Comparison of ENCODE assay signal across 13 mouse cellular contexts in genomic region chr10:62948551-62948950, GRCm38 (mm10). TPM values are rescaled to one million over a fixed set of nuclear protein-coding genes. Genes with fewer than 3 reads are reported as not detected.
DNase-seq lines count a peak whose midpoint lies in the region; ATAC-seq and TF ChIP-seq lines count a peak whose summit lies in the region.
"Had no signal": no experiment of that assay in that cellular context is flagged by ENCODE, and none has a peak within 500 bp of the region (broad histone marks: within the 10 kb centered on the region; RNA-seq: fewer than 3 reads in every experiment).

No protein-coding gene starts in this region.

- DNase-seq in forebrain, embryonic 10.5 days (ENCODE audit: extremely low spot score, low spot score), result no peak
- DNase-seq in forebrain, postnatal 0 days, result no peak
- DNase-seq in MEL-GATA-1-ER (ENCODE audit: extremely low read depth, low read depth), result peak; percentile 32
- DNase-seq in liver, embryonic 14.5 days (ENCODE audit: low read depth in 3 of 3, low spot score in 3 of 3), result no peak
- no peak for DNase-seq in gastrocnemius, adult 2 months
- DNase-seq in urinary bladder, adult 2 months (ENCODE audit: low spot score), result no peak
- DNase-seq in adrenal gland, postnatal 14 days, result no peak
- DNase-seq: cerebellum, postnatal 14 days; kidney, adult 9 months had no signal

- no peak overlapping the region for H3K27ac ChIP-seq in forebrain, embryonic 10.5 days
- H3K27ac ChIP-seq in forebrain, postnatal 0 days (ENCODE audit: low read depth, low read length), result no peak overlapping the region
- no peak overlapping the region for H3K27ac ChIP-seq in liver, embryonic 14.5 days
- H3K27ac ChIP-seq in gastrocnemius, adult 2 months, result no peak overlapping the region
- H3K27ac ChIP-seq: forebrain, embryonic 13.5 days; heart, embryonic 15.5 days; hindbrain, postnatal 0 days had no signal

- TF ChIP-seq CTCF in forebrain, postnatal 0 days (IDR thresholded peaks at IDR 0.05; ENCODE audit: low read depth), result no peak
- no peak for TF ChIP-seq CTCF in liver, embryonic 14.5 days (IDR thresholded peaks at IDR 0.05; ENCODE audit: low read depth)
- TF ChIP-seq CTCF in gastrocnemius, adult 2 months (IDR thresholded peaks at IDR 0.05), result no peak

- H3K27me3 ChIP-seq in forebrain, embryonic 10.5 days (ENCODE audit: poor library complexity, severe bottlenecking), result no peaks in the 10 kb centered on the region
- no peaks in the 10 kb centered on the region for H3K27me3 ChIP-seq in forebrain, postnatal 0 days (ENCODE audit: insufficient read depth, low read length)
- no peaks in the 10 kb centered on the region for H3K27me3 ChIP-seq in liver, embryonic 14.5 days (ENCODE audit: control insufficient read depth, insufficient read depth, low read length)
- no peaks in the 10 kb centered on the region for H3K27me3 ChIP-seq in megakaryocyte, embryonic 14.5 days (replicated peaks)
- H3K27me3 ChIP-seq: forebrain, embryonic 13.5 days; heart, embryonic 15.5 days had no signal

- H3K9ac ChIP-seq in forebrain, postnatal 0 days, result no peak overlapping the region
- peak overlapping the region; percentile 95; the same call in 1 of the 2 replicates for H3K9ac ChIP-seq in liver, embryonic 14.5 days (replicated peaks)
- H3K9ac ChIP-seq: forebrain, embryonic 13.5 days; heart, embryonic 15.5 days had no signal

- H3K36me3 ChIP-seq in forebrain, embryonic 10.5 days (replicated peaks), result peaks cover 53% of the 10 kb centered on the region
- H3K36me3 ChIP-seq in forebrain, postnatal 0 days (ENCODE audit: insufficient read depth), result peaks cover 14% of the 10 kb centered on the region
- peaks cover 28% of the 10 kb centered on the region for H3K36me3 ChIP-seq in liver, embryonic 14.5 days (replicated peaks; ENCODE audit: control insufficient read depth, insufficient read depth, low read depth)
- peaks cover 57% of the 10 kb centered on the region for H3K36me3 ChIP-seq in megakaryocyte, embryonic 14.5 days (replicated peaks; ENCODE audit: low read length)

- intact Hi-C loops in gastrocnemius, adult 2 months (cut with DNase I), result no loop called here

- H3K4me3 ChIP-seq in forebrain, embryonic 10.5 days, result peak overlapping the region; percentile 81; the same call in 1 of the 2 replicates
- H3K4me3 ChIP-seq in forebrain, postnatal 0 days (ENCODE audit: low read depth, low read length), result no peak overlapping the region
- no peak overlapping the region for H3K4me3 ChIP-seq in liver, embryonic 14.5 days (ENCODE audit: insufficient read depth in 1 of 2, low read depth in 2 of 2, low read length in 2 of 2)
- H3K4me3 ChIP-seq in megakaryocyte, embryonic 14.5 days (replicated peaks), result peak overlapping the region; percentile 19
- no peak overlapping the region for H3K4me3 ChIP-seq in gastrocnemius, adult 2 months

- H3K9me3 ChIP-seq in forebrain, embryonic 10.5 days, result no peaks in the 10 kb centered on the region
- H3K9me3 ChIP-seq in forebrain, postnatal 0 days (ENCODE audit: low read length), result no peaks in the 10 kb centered on the region
- H3K9me3 ChIP-seq in liver, embryonic 14.5 days (ENCODE audit: control insufficient read depth, low read length), result no peaks in the 10 kb centered on the region
- no peaks in the 10 kb centered on the region for H3K9me3 ChIP-seq in megakaryocyte, embryonic 14.5 days
- H3K9me3 ChIP-seq: forebrain, embryonic 13.5 days; heart, embryonic 15.5 days had no signal

- no peak for TF ChIP-seq EP300 in liver, embryonic 14.5 days (IDR thresholded peaks at IDR 0.05; ENCODE audit: low read depth)

- no peak for ATAC-seq in forebrain, postnatal 0 days
- ATAC-seq in liver, embryonic 14.5 days (ENCODE audit: insufficient read depth), result no peak
- ATAC-seq: forebrain, embryonic 13.5 days; hindbrain, postnatal 0 days had no signal

- no peak overlapping the region for H3K4me2 ChIP-seq in forebrain, postnatal 0 days (ENCODE audit: low read depth)
- peak overlapping the region; percentile 76 for H3K4me2 ChIP-seq in liver, embryonic 14.5 days (ENCODE audit: low read depth)

- peaks cover 16% of the 10 kb centered on the region for H3K4me1 ChIP-seq in forebrain, embryonic 10.5 days
- H3K4me1 ChIP-seq in forebrain, postnatal 0 days (ENCODE audit: insufficient read depth), result no peaks in the 10 kb centered on the region
- peaks cover 21 to 25% of the 10 kb centered on the region in 2 experiments for H3K4me1 ChIP-seq in liver, embryonic 14.5 days (replicated peaks; ENCODE audit: control insufficient read depth in 2 of 2, insufficient read depth in 2 of 2, low read length in 1 of 2)
- peaks cover 34% of the 10 kb centered on the region for H3K4me1 ChIP-seq in megakaryocyte, embryonic 14.5 days

- WGBS in forebrain, embryonic 10.5 days, result 96% methylated on average over 7 of the region's 7 CpGs
- WGBS in forebrain, postnatal 0 days, result 95% methylated on average over 7 of the region's 7 CpGs
- WGBS in liver, embryonic 14.5 days (ENCODE audit: insufficient replicate concordance), result 76% methylated on average over 7 of the region's 7 CpGs

RNA-seq across cellular contexts. Expression of gene Dna2, which starts 1.7 kb away (rescaled TPM):
- polyA plus RNA-seq in forebrain, embryonic 10.5 days (2016; fragmentation: Nextera tagmentation; extraction: Ambion mirVana), result 40.5 and 41.3 TPM in 2 replicates
- 2.8 and 2.9 TPM in 2 replicates for total RNA-seq in forebrain, postnatal 0 days (2014; rRNA removed)
- polyA plus RNA-seq in forebrain, postnatal 0 days (2015; fragmentation: Nextera tagmentation; extraction: Ambion mirVana), result 1.8 and 2.0 TPM in 2 replicates
- 23.1 and 30.2 TPM in 2 replicates for polyA plus RNA-seq in liver, embryonic 14.5 days (2012; rRNA removed)
- polyA plus RNA-seq in liver, embryonic 14.5 days (2014; fragmentation: Nextera tagmentation; extraction: Ambion mirVana), result 27.8 and 30.5 TPM in 2 replicates
- 1.0 and 1.5 TPM in 2 replicates for polyA plus RNA-seq in megakaryocyte, embryonic 14.5 days (2012; ENCODE audit: insufficient read depth, low replicate concordance)
- under 1 TPM; 0.15 to 0.25 TPM for total RNA-seq in gastrocnemius, adult 2 months (2021)
- 2.5 and 3.7 TPM in 2 replicates for polyA plus RNA-seq in urinary bladder, adult 2 months (2012; rRNA removed)
- 3.8 and 3.9 TPM in 2 replicates for total RNA-seq in adrenal gland, postnatal 14 days (2021)

RNA-seq across cellular contexts. Expression of gene Slc25a16, which starts 28.1 kb away (rescaled TPM):
- polyA plus RNA-seq in forebrain, embryonic 10.5 days (2016; fragmentation: Nextera tagmentation; extraction: Ambion mirVana), result 10.7 and 11.9 TPM in 2 replicates
- 23.1 and 25.1 TPM in 2 replicates for total RNA-seq in forebrain, postnatal 0 days (2014; rRNA removed)
- polyA plus RNA-seq in forebrain, postnatal 0 days (2015; fragmentation: Nextera tagmentation; extraction: Ambion mirVana), result 10.4 and 15.1 TPM in 2 replicates
- 4.8 and 6.2 TPM in 2 replicates for polyA plus RNA-seq in liver, embryonic 14.5 days (2012; rRNA removed)
- polyA plus RNA-seq in liver, embryonic 14.5 days (2014; fragmentation: Nextera tagmentation; extraction: Ambion mirVana), result 7.0 and 8.9 TPM in 2 replicates
- polyA plus RNA-seq in megakaryocyte, embryonic 14.5 days (2012; ENCODE audit: insufficient read depth, low replicate concordance), result 4.6 and 4.9 TPM in 2 replicates
- total RNA-seq in gastrocnemius, adult 2 months (2021), result 10 to 100 TPM; 15.4 to 18.2 TPM
- 18.3 and 22.9 TPM in 2 replicates for polyA plus RNA-seq in urinary bladder, adult 2 months (2012; rRNA removed)
- total RNA-seq in adrenal gland, postnatal 14 days (2021), result 36.9 and 39.0 TPM in 2 replicates

RNA-seq across cellular contexts. Expression of gene Rufy2, which starts 31.5 kb away (rescaled TPM):
- polyA plus RNA-seq in forebrain, embryonic 10.5 days (2016; fragmentation: Nextera tagmentation; extraction: Ambion mirVana), result 26.5 and 28.7 TPM in 2 replicates
- total RNA-seq in forebrain, postnatal 0 days (2014; rRNA removed), result 50.9 and 55.6 TPM in 2 replicates
- 43.7 and 58.6 TPM in 2 replicates for polyA plus RNA-seq in forebrain, postnatal 0 days (2015; fragmentation: Nextera tagmentation; extraction: Ambion mirVana)
- polyA plus RNA-seq in liver, embryonic 14.5 days (2012; rRNA removed), result 0.53 and 1.1 TPM in 2 replicates
- polyA plus RNA-seq in liver, embryonic 14.5 days (2014; fragmentation: Nextera tagmentation; extraction: Ambion mirVana), result 1.3 and 1.4 TPM in 2 replicates
- 0.43 TPM in 1 of 2 replicates, not detected in the other for polyA plus RNA-seq in megakaryocyte, embryonic 14.5 days (2012; ENCODE audit: insufficient read depth, low replicate concordance)
- total RNA-seq in gastrocnemius, adult 2 months (2021), result 1 to 10 TPM; 3.8 to 4.7 TPM
- 10.9 and 12.9 TPM in 2 replicates for polyA plus RNA-seq in urinary bladder, adult 2 months (2012; rRNA removed)
- total RNA-seq in adrenal gland, postnatal 14 days (2021), result 14.8 and 20.9 TPM in 2 replicates

RNA-seq across cellular contexts. Expression of gene Tet1, which starts 39.8 kb away (rescaled TPM):
- 30.6 and 33.1 TPM in 2 replicates for polyA plus RNA-seq in forebrain, embryonic 10.5 days (2016; fragmentation: Nextera tagmentation; extraction: Ambion mirVana)
- total RNA-seq in forebrain, postnatal 0 days (2014; rRNA removed), result 26.2 and 32.7 TPM in 2 replicates
- polyA plus RNA-seq in forebrain, postnatal 0 days (2015; fragmentation: Nextera tagmentation; extraction: Ambion mirVana), result 17.2 and 32.1 TPM in 2 replicates
- 0.21 and 0.23 TPM in 2 replicates for polyA plus RNA-seq in liver, embryonic 14.5 days (2012; rRNA removed)
- 0.99 and 1.9 TPM in 2 replicates for polyA plus RNA-seq in liver, embryonic 14.5 days (2014; fragmentation: Nextera tagmentation; extraction: Ambion mirVana)
- 0.01 TPM in 1 of 2 replicates, not detected in the other for polyA plus RNA-seq in megakaryocyte, embryonic 14.5 days (2012; ENCODE audit: insufficient read depth, low replicate concordance)
- 1 to 10 TPM; 2.1 to 2.7 TPM for total RNA-seq in gastrocnemius, adult 2 months (2021)
- 1.6 and 2.3 TPM in 2 replicates for polyA plus RNA-seq in urinary bladder, adult 2 months (2012; rRNA removed)
- total RNA-seq in adrenal gland, postnatal 14 days (2021), result 7.2 and 11.0 TPM in 2 replicates

Comparison
In these comparisons a context has a peak if more than half of its experiments do, and no peak if none do; other contexts are left out.
1. H3K4me3 ChIP-seq: peak in forebrain, embryonic 10.5 days (single experiment) and megakaryocyte, embryonic 14.5 days (single experiment); none in forebrain, postnatal 0 days (single experiment), liver, embryonic 14.5 days (0 of 2) and gastrocnemius, adult 2 months (single experiment).